Mouse (Mus musculus) right cerebral cortex, postnatal 14 days (tissue): Measurements from ENCODE around the gene Nlrp3.
"Not testable (repeated sequence)": the region's sequence is repeated elsewhere in the genome, so short reads cannot be mapped to it uniquely, and the experiment has no call there.

Experiments
- DNase-seq: peaks from one replicate; pipeline ENCODE4 v3.0.0; 2022

The Nlrp3 gene

GRCm38 (mm10) chr11:59537218-59538130 lies 3.9 kb upstream of the Nlrp3 start:
- no peak for DNase-seq

- DNase-seq: peak; percentile 73
These were observed 3.0 kb upstream of the Nlrp3 start for GRCm38 (mm10) chr11:59538387-59538786.

DNA sequence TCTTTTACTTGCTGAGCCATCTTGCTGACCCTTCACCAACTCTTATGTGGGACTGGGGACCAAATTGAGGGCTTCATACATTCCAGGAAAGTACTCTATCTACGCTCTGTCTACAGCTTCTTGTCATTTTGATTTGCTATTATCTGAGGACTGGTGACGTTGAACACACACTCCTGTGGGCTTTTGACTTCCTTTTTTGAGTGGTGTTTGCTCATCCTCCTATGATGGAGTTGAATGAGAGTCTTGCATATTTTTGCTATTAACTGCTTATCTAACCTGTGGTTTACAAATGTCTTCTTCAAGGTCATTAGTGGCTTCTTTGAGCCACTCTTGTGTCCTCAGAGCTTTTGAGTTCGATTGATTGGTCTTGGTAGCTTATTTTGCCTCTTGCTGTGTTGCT lies 1.2 kb upstream of the Nlrp3 start:
- no peak for DNase-seq

DNA sequence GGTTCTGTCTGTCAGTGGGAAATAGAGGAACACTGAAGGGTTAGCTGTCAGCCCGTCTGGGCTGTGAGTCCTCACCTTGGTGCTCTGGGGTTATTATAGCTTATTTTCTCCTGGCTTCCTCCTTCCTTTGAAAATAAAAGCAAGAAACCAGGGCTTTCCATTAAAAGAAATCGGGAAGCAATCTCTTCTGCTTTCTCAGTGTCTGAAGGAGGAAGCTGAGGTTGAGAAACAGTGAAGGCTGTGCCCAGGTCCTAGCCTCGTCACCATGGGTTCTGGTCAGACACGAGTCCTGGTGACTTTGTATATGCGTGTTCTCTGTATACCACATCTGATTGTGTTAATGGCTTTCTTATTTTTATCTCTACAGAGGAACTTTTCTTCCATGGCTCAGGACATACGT lies 1.1 kb downstream of the Nlrp3 start:
- no peak for DNase-seq

GRCm38 (mm10) chr11:59543376-59543775 lies 2.0 kb downstream of the Nlrp3 start:
- no peak for DNase-seq

DNA sequence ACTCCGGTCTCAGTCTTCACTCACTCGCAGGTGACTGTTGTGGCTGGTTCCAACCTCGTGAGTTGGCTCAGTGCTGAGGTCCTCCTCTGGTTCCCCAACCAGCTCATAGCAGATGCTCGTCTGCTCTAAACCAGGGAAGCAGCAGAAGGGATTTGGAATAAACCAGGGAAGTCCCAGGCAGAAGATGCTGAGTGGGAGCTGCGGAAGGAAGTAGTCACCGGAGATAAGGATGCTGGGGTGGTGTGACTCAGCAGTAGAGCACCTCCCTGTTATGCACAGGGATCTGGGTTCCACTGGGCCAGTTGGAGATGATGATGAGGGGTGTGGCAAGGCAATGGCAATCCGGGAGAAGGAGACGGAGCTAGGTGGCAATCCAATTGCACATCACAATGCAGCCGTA lies 2.6 kb downstream of the Nlrp3 start:
- no peak for DNase-seq

DNA sequence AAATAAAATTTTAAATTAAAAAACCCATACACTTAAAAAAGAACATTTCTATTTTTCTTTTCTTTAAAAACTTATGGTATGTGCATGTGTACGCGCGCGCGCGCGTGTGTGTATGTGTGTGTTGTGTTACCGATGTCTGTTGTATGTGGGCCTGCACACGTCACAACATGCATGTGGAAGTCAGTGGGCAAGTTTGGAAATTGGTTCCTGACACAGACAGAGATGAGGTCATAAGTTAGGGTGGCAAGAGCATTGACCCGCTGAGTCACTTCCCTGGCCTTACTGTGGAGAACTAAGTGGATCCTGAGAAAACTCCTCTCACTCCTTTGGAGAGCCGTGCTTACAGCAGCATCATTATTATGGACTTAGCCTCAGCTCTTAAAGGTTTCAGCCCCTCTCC lies 12.8 kb downstream of the Nlrp3 start:
- no peak for DNase-seq

GRCm38 (mm10) chr11:59554535-59554934 lies 13.2 kb downstream of the Nlrp3 start:
- DNase-seq: no peak

GRCm38 (mm10) chr11:59560906-59561305 lies 19.5 kb downstream of the Nlrp3 start:
- DNase-seq: no peak

- no peak for DNase-seq
These were observed 21.0 kb downstream of the Nlrp3 start for GRCm38 (mm10) chr11:59562336-59562735.

DNA sequence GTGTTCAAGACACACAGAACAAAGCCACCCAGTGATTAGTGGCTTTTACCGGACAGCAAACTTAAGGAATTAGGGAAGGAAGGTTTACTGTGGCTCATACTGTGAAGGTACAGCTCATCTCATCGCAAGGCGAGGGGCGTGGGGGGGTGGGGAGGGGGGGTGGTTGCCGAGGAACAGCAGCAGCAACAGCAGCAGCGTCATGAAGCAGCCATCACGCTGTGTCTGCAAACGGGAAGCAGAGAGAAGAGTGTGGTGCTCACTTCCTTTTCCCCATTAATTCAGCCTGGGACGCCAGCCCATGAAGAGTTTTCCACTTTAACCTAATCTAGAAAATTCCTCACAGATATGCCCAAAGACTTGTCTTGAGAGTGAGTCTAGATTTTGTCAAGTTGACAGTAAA lies 21.5 kb downstream of the Nlrp3 start:
- no peak for DNase-seq

DNA sequence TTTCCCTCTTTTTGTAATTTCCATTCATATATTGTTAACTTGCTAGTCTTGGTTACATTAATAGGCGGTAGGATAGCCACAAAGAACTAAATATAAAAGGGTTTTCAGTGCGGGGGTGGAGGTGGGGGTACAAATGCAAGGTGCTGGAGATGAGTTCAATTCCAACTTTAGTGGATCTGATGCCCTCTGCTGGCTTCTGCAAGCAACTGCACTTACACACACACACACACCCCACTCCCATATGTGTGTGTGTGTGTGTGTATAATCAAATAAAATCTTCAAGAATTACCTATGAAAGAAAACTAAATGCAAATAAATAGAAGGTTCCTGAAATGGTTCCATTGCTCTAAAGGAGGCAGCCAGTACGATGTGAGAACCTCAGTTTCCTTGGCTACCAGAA lies 27.9 kb downstream of the Nlrp3 start:
- DNase-seq: no peak

GRCm38 (mm10) chr11:59575726-59576125 lies 34.4 kb downstream of the Nlrp3 start:
- no peak for DNase-seq

- not testable (repeated sequence) for DNase-seq
These were observed 34.8 kb downstream of the Nlrp3 start, which contains the start of gene Olfr222 for GRCm38 (mm10) chr11:59576135-59576534. Gene Olfr222 (minus strand): TSS chr11:59576235.

DNA sequence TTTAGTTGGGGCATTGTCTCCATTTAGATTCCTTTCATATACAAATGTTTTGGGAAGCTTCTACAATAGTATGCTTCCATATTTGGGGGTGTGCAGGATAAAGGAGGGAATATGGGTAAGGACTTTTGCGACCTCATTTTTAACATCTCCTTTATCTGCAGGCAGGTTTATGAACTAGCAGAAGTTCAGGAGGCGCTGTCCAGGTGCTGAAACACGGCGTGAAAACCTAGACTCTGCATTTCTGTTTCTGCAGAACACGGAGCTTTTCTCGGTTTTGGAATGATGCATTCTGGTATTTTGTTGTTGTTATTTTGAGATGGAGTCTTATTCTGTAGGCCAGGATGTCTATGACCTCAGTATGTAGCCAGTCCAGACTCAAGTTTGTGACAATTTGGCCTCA lies 43.2 kb downstream of the Nlrp3 start:
- DNase-seq: no peak

- no peak for DNase-seq
These were observed 48.1 kb downstream of the Nlrp3 start for GRCm38 (mm10) chr11:59589496-59589895.

- DNase-seq: no peak
These were observed 51.8 kb downstream of the Nlrp3 start, which contains the start of gene Olfr223 for GRCm38 (mm10) chr11:59593189-59593588. Gene Olfr223 (minus strand): TSS chr11:59593289.

DNA sequence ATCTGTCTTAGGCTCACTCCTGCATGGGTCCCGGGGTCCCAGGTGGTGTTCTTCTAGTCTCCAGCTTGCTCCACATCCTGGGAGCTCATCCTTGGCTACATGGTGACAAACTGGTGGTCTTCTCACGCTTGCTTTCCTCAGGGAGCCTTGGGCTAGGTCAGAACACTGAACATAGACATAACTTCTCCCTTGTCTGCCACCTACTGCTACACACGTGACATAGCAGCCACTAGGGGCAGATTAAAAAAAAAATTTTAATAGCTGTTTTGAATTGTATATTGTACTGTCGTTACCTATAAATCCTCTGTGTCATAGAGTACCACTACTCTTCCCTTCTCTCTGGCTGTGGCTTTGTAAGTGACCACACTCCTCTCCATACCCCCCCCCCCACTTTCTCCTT lies 54.7 kb downstream of the Nlrp3 start:
- no peak for DNase-seq

DNA sequence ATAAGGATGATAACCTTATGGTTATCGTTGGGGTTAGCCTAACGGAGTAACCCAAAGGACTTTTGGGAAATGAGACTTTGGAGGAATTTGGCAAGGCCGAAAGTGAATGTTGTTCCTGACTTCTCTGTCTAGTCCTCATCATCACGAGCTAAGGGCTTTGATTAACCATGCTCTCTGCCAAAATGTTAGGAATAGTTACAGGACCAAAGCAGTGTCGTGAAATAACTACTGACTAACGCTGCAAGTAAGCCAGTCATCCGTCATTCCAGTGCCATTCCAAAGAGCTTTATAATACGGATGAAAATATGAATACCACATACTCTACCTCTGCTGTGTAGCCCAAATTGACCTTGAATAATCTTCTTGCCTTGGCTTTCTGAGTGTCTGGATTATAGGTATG lies 55.6 kb downstream of the Nlrp3 start:
- no peak for DNase-seq

DNA sequence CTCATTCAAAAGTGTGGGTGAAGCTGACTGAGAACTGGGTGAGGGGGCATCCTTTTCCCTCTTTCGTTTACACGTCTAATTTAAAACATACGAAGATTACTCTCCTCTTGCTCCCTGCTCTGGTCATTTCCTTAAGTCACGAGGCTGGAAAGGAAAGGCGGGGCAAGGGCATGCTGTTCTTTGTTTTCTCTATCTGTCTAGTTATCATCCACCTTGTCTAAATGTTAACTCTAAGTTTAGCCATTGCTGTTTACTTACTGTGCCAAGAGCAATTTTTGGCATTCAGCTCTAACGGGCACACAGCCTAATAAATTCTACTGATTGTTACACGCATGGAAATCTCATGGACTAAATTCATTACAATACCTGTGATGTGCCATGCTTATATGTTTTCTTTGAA lies 57.8 kb downstream of the Nlrp3 start:
- DNase-seq: no peak

GRCm38 (mm10) chr11:59600872-59601271 lies 59.5 kb downstream of the Nlrp3 start:
- DNase-seq: no peak

GRCm38 (mm10) chr11:59602287-59602686 lies 60.9 kb downstream of the Nlrp3 start:
- DNase-seq: no peak

DNA sequence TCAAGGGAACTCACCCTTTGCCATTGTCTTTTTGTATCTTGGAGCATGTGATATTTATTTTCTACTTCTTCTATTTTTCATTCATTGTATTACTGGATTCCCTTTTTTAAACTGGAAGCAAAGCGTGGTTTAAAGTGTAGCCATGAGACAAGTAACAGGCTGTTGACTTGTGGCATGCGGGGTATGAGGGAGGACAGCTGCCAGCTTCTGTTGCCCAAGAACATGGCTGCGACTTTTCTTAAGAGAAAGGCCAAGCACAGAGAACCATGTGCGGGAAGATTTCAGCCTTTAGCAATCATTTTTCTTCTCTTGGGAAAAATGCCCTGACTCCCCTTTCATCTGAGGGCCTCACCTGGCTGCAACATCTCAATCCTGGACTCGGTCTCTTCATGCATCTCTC lies 70.3 kb downstream of the Nlrp3 start:
- no peak for DNase-seq

DNA sequence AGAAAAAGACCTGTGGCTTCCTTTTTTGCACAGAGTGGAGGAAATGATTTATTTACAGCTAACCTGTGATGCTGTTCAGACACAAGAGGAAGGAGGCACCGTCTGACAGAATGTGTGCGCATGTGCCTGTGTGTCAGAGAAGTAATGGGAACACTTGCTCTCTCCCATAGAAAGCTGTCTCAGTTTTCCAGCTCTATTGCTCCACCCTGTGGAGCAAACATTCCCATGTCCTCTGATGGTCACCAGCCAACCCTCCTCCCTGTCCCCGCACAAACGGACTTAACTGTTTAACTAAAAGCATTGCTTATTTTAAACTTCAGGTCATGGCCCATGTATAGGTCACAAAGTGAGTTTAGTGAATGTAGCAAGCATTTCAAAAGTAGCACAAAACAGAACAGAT lies 72.8 kb downstream of the Nlrp3 start:
- peak; percentile 34 for DNase-seq
